Mouse (Mus musculus) urinary bladder, postnatal 0 days (tissue): ENCODE data around the gene Gm49337. TPM values are rescaled to one million over a fixed set of nuclear protein-coding genes. Genes with fewer than 3 reads are reported as not detected.

Experiments used
- polyA plus RNA-seq: library from polyadenylated mRNA; unstranded; fragments of >200 nt; fragmentation: Nextera tagmentation; extraction: Ambion mirVana; gene quantifications from 2 replicates; pipeline ENCODE4 v1.2.1, GENCODE M21; 2015

Gm49337 gene
- not detected in 2 replicates for polyA plus RNA-seq

DNA sequence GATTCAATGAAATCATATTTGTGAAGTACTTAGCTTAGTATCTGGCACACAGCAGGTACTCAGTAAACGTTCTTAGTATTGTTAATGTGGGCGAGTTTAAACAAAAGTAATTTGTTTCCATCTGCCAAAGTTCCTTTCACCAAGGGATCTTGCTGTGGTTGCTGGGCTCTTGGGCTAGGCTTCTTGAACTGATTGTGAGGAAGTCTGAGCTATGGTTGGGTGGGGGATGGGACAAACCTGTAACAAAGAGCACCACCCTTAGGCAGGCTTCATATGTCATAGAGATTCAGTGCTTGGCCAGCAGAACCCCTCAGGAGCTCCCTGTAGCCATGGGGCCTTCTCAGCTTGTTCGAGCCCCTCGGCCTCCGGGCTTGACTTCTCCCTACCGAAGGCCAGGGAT lies at the start of gene Gm49337, which contains the start of gene 1700042G07Rik:
Gm49337 (plus strand) TSS at position 313 of the 400 bp plus-strand sequence.
1700042G07Rik (plus strand) TSS at position 301 of the 400 bp plus-strand sequence.

DNA sequence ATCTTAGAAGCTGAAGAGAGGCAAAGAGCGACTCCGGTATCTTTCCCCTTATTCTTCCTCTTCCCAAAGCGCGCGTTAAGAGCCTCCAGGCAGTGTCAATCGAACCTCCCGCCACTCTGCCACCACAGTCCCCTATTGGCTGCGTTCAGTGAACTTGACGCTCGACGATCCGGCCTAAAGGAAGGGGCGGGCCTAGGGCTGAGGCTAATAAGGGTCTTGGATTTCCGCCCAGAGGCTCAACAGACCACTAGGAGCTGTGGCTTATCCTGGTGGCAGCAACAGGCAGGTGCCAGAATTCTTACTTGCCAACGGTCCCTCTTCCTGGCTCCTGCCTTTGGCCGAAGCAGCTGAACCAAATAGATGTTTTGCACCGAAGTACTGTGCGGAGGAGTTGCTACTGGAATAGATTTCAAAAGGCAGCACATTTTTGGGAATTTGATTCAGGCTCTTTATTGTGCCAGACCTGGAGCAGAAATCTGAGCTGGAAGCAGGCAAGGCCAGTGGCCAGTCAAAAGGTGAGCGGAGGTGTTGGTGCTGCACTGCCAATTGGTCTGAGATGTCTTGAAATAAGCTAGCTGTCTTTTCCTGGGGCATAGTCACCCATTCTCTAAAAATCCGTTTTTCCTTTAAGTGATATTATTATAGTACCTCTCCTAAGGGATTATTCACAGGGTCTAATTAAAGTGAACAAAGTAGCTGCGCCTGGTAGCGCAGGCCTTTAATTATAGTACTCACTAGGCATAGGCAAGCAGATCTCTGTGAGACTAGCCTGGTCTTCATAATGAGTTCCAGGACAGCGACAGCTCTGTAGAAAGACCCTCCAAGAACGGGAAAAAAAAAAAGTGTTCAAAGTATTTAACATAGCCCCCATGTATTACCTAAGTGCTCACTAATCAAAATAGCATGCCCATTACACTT lies 49.3 kb upstream of the Gm49337 start, which contains the start of the genes Rad54l and Pomgnt1:
Rad54l (minus strand) TSS at position 89 of the 918 bp plus-strand sequence.
Pomgnt1 (plus strand) TSS at position 239 of the 918 bp plus-strand sequence.

DNA sequence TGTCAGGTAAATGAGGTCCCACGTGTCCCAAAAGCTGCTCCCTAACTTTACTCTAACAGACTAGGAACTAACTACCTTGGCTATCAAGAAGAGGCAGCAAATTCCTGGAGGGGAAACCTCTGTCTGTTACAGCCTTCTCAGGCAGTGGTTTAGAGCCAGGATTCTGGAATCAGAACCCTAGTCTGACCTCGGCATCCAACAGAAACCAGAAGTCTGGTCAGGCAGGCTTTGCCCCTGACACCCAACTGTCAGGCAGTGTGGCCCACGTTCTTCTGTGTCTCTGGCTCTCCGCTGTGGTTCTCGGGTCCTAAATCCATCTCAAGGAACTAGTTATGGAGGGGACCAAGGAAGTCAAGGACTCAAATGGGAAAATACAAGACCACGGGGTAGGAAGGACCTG lies 21.9 kb upstream of the Gm49337 start, which contains the start of gene Lurap1:
Lurap1 (minus strand) TSS at position 101 of the 400 bp plus-strand sequence.

DNA sequence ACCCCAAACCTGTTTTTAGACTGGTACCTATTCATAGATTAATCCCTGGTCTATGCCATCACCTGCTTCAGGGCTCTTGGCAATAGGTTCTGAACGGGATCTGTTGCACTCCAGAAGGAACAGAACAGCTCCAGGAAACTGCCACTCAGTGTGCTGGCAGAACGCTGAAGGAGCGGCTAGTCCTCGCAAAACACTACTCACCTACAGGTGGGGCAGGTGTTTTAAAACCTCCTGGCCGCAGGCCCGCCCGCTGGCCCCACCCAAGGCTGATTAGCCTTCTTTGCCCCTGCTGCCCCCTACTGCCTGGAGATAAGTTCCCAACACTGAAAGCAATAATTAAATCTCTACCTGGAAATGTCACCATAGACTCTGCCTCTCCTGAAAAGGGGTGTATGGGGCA lies 5.8 kb upstream of the Gm49337 start, which contains the start of gene Tspan1:
Tspan1 (minus strand) TSS at position 198 of the 400 bp plus-strand sequence.

DNA sequence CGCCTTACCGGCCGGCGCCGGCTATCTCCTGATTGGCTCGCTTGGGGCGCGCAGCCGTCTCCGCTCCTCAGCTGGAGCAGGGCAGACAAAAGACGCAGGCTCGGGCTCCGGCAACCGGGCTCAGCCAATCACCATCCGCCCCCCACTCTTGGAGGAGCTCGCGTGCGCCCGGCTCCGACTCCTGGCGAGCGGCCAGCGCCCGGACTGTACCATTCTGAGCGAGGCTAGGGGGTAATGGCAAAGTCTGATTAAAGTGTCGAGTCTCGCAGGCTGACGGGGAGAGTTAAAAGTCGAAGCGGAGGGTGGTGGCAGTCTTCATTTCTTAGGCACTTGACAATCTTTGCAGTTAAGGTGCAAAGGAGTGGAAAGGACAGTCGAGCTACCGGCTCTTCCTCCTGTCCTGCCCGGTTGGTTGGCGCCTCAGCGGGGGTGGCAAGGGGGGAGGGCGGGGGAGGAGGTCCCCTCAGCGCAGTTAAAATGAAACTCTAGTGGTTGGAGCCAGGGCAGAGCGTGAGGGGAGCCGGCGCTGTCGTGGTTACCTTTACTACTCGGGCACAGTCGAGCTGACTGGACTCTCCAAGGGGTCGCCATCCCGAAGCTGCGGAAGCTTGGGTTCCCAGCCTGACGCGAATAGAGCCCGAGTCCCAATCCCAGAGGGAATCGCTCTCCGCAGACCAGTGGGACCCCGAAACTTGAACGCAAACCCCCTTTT lies 48.1 kb downstream of the Gm49337 start, which contains the start of gene Pik3r3:
Pik3r3 (plus strand) TSS at position 479 of the 712 bp plus-strand sequence.

Other genes starting within 250 kb of the Gm49337 start
- gene Dmbx1, start 233.5 kb upstream of the Gm49337 start, polyA plus RNA-seq, result not detected in 2 replicates
- gene Faah, start 155.5 kb upstream of the Gm49337 start, polyA plus RNA-seq, result 3.1 and 3.2 TPM in 2 replicates
- gene Nsun4, start 119.5 kb upstream of the Gm49337 start, polyA plus RNA-seq, result 11.4 and 11.8 TPM in 2 replicates
- gene Uqcrh, start 98.3 kb upstream of the Gm49337 start, polyA plus RNA-seq, result 635 and 692 TPM in 2 replicates
- gene Lrrc41, start 98.1 kb upstream of the Gm49337 start, polyA plus RNA-seq, result 34.6 and 36.8 TPM in 2 replicates
- gene Rad54l, start 49.7 kb upstream of the Gm49337 start, polyA plus RNA-seq, result 5.1 and 6.9 TPM in 2 replicates
- gene Pomgnt1, start 49.5 kb upstream of the Gm49337 start, polyA plus RNA-seq, result 72.8 and 75.7 TPM in 2 replicates
- gene Lurap1, start 22.0 kb upstream of the Gm49337 start, polyA plus RNA-seq, result 2.0 and 2.1 TPM in 2 replicates
- gene Tspan1, start 5.8 kb upstream of the Gm49337 start, polyA plus RNA-seq, result 0.58 and 0.68 TPM in 2 replicates
- gene 1700042G07Rik, start within 50 bp of the Gm49337 start, polyA plus RNA-seq, result not detected in 2 replicates
- 5.8 and 7.8 TPM in 2 replicates for gene Pik3r3, start 48.2 kb downstream of the Gm49337 start, polyA plus RNA-seq